Mouse (Mus musculus) stomach, postnatal 0 days (tissue): ENCODE results near the gene Myh8.

Experiments used
- CTCF ChIP-seq: IDR thresholded peaks from 2 replicates; pipeline ENCODE4 v1.5.1; 2016; ENCODE audit warnings: antibody characterized with exemption, low read depth, mild to moderate bottlenecking, moderate library complexity
- EP300 ChIP-seq: optimal IDR thresholded peaks from 2 replicates; pipeline ENCODE3; 2016; ENCODE audit warnings: antibody characterized with exemption

DNA sequence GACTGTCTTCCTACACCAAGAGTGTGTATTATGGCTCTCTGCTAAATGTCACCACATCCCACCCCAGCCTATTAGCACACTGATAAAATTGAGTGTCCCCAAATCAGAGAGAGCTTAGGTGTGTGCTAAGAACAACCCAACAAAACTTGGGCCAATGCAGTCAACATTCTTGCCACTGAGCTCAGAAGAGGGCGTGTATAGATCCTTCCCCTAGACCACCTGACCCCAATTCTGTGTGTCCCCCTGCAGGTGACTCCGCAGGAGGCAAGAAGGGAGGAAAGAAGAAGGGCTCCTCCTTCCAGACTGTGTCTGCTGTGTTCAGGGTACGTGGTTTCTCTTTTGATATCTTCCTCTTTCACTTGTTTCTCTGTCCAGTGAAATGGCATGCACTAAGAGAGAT lies 67.6 kb downstream of the Myh8 start:
- no peak for TF ChIP-seq CTCF
- TF ChIP-seq EP300 = no peak
